Mouse (Mus musculus): ENCODE data around the gene Mcrip2. TPM values are rescaled to one million over a fixed set of nuclear protein-coding genes. Genes with fewer than 3 reads are reported as not detected.

The Mcrip2 gene
- polyA plus RNA-seq, 1 experiment from 2014 or later: 7.3 TPM

DNA sequence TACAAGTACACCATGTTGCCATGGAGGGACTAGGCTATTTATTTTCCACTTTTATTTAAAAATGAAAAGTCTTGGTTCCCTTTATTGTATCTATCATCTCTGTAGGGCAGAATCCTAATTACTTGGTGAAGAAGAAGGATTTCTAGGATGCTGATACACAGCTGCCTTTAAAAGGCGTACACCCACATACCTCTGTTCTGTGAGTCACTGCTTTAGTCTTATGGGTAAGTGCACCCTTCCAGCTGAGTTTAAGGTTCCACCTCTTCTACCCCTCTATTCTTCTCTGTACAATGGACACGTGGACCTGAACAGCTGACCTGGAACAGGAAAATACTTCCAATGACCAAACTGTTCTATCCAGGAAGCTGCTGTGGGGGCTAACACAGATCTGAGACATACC is 39.1 kb upstream of the Mcrip2 start:
- Histone ChIP-seq H3K4me1 (ENCODE audit: control insufficient read depth, insufficient read depth, low read length) (no peaks in the 10 kb centered on the region), H3K9ac (replicated peaks; ENCODE audit: low read length) (no peak overlapping the region), H3K36me3 (replicated peaks; ENCODE audit: control insufficient read depth, insufficient read depth, low read depth, low read length) (no peaks in the 10 kb centered on the region), H3K4me2 (ENCODE audit: low read depth, low read length) (no peak overlapping the region), H3K27me3 (ENCODE audit: control insufficient read depth, insufficient read depth, low read length) (no peaks in the 10 kb centered on the region), H3K4me3 (ENCODE audit: low read depth, low read length) (no peak overlapping the region), H3K27ac (replicated peaks; ENCODE audit: low read depth, low read length) (no peak overlapping the region), H3K9me3 (replicated peaks; ENCODE audit: control insufficient read depth, low read length) (no peaks in the 10 kb centered on the region)
- ATAC-seq (replicated peaks; ENCODE audit: insufficient number of reproducible peaks, low FRiP score, low TSS enrichment, low read depth) (no peak), DNase-seq (ENCODE audit: low spot score) (no peak)
- 83% methylated on average over 2 of the region's 2 CpGs for WGBS

DNA sequence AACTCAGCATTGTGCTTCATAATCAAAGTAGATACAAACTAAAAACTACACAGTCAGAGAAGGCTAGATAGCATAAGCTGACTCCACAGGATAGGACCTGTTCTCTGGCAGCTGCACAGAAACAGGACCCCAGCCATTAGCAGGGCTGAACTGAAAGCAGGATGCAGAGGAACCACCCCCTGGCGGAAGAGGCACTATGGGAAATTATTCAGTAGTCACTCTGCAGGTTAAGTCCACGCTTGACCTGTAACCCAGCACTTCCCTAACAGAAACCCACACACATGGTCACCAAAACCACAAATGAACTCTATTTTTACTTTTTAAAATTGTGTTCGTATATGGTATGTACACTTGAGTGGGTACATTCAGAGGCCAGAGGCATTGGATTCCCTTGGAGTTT is 34.5 kb upstream of the Mcrip2 start:
- no peak overlapping the region for H3K27ac ChIP-seq (replicated peaks; ENCODE audit: low read depth, low read length)
- DNase-seq (ENCODE audit: low spot score) (no peak), ATAC-seq (replicated peaks; ENCODE audit: insufficient number of reproducible peaks, low FRiP score, low TSS enrichment, low read depth) (no peak)
- no peak overlapping the region for H3K4me2 ChIP-seq (ENCODE audit: low read depth, low read length)
- H3K9me3 ChIP-seq (replicated peaks; ENCODE audit: control insufficient read depth, low read length): no peaks in the 10 kb centered on the region
- H3K27me3 ChIP-seq (ENCODE audit: control insufficient read depth, insufficient read depth, low read length): no peaks in the 10 kb centered on the region
- H3K9ac ChIP-seq (replicated peaks; ENCODE audit: low read length): no peak overlapping the region
- H3K4me3 ChIP-seq (ENCODE audit: low read depth, low read length): no peak overlapping the region
- H3K4me1 ChIP-seq (ENCODE audit: control insufficient read depth, insufficient read depth, low read length): no peaks in the 10 kb centered on the region
- WGBS: 80% methylated on average over 3 of the region's 3 CpGs
- no peaks in the 10 kb centered on the region; the same call in 1 of the 2 replicates for H3K36me3 ChIP-seq (replicated peaks; ENCODE audit: control insufficient read depth, insufficient read depth, low read depth, low read length)

DNA sequence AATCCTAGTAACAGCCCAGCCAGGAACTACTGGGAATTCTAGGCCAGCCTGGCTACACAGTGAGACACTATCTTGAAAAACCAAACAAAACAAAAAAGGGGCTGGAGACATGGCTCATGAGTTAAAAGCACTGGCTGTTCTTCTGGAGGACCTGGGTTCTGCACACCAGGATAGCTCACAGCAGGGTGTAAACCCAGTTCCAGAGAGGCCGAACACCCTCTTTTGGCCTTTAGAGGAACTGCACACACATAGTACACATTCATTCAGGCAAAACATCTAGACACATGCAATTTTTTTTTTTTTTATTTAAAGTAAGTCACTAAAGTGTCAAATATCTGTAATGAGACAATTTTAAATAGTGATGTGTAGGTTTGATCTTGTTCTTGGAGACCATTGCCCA is 31.6 kb upstream of the Mcrip2 start:
- Histone ChIP-seq H3K27me3 (ENCODE audit: control insufficient read depth, insufficient read depth, low read length) (no peaks in the 10 kb centered on the region), H3K4me3 (ENCODE audit: low read depth, low read length) (no peak overlapping the region), H3K9ac (replicated peaks; ENCODE audit: low read length) (no peak overlapping the region), H3K27ac (replicated peaks; ENCODE audit: low read depth, low read length) (no peak overlapping the region), H3K4me2 (ENCODE audit: low read depth, low read length) (no peak overlapping the region), H3K9me3 (replicated peaks; ENCODE audit: control insufficient read depth, low read length) (no peaks in the 10 kb centered on the region), H3K4me1 (ENCODE audit: control insufficient read depth, insufficient read depth, low read length) (no peaks in the 10 kb centered on the region), H3K36me3 (replicated peaks; ENCODE audit: control insufficient read depth, insufficient read depth, low read depth, low read length) (no peaks in the 10 kb centered on the region; the same call in 1 of the 2 replicates)
- WGBS: 90% methylated on average over 1 of the region's 1 CpGs
- no peak for ATAC-seq (replicated peaks; ENCODE audit: insufficient number of reproducible peaks, low FRiP score, low TSS enrichment, low read depth)
- no peak for DNase-seq (ENCODE audit: low spot score)

GRCm38 (mm10) chr17:25895891-25896290 is 27.3 kb upstream of the Mcrip2 start:
- Histone ChIP-seq H3K27me3 (ENCODE audit: control insufficient read depth, insufficient read depth, low read length) (no peaks in the 10 kb centered on the region), H3K4me2 (ENCODE audit: low read depth, low read length) (no peak overlapping the region), H3K36me3 (replicated peaks; ENCODE audit: control insufficient read depth, insufficient read depth, low read depth, low read length) (no peaks in the 10 kb centered on the region; the same call in 1 of the 2 replicates), H3K4me3 (ENCODE audit: low read depth, low read length) (no peak overlapping the region), H3K4me1 (ENCODE audit: control insufficient read depth, insufficient read depth, low read length) (no peaks in the 10 kb centered on the region), H3K9ac (replicated peaks; ENCODE audit: low read length) (no peak overlapping the region), H3K9me3 (replicated peaks; ENCODE audit: control insufficient read depth, low read length) (no peaks in the 10 kb centered on the region), H3K27ac (replicated peaks; ENCODE audit: low read depth, low read length) (no peak overlapping the region)
- ATAC-seq (replicated peaks; ENCODE audit: insufficient number of reproducible peaks, low FRiP score, low TSS enrichment, low read depth): no peak
- WGBS: 54% methylated on average over 12 of the region's 12 CpGs
- DNase-seq (ENCODE audit: low spot score): no peak

DNA sequence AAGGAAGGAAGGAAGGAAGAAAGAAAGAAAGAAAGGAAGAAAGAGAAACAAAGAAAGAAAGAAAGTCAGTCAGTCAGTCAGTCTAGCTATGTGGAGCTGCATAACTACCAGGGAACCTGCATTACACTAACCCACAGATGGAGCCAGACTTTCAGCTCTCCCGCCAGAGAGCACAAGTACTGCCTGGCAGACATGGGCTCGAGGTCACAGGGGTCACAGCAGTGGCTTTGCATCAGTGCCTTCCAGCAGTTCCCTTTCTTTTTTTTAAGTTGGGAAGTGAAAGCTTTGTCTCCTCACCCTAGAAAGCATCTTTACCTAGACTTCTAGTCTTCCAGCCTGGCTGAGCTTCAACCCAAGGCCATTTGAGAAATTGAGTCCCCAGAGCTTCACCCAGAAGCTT is 26.9 kb upstream of the Mcrip2 start:
- ATAC-seq (replicated peaks; ENCODE audit: insufficient number of reproducible peaks, low FRiP score, low TSS enrichment, low read depth) (no peak), DNase-seq (ENCODE audit: low spot score) (no peak)
- Histone ChIP-seq H3K27me3 (ENCODE audit: control insufficient read depth, insufficient read depth, low read length) (no peaks in the 10 kb centered on the region), H3K4me1 (ENCODE audit: control insufficient read depth, insufficient read depth, low read length) (no peaks in the 10 kb centered on the region), H3K27ac (replicated peaks; ENCODE audit: low read depth, low read length) (no peak overlapping the region), H3K36me3 (replicated peaks; ENCODE audit: control insufficient read depth, insufficient read depth, low read depth, low read length) (no peaks in the 10 kb centered on the region), H3K9ac (replicated peaks; ENCODE audit: low read length) (no peak overlapping the region), H3K4me3 (ENCODE audit: low read depth, low read length) (no peak overlapping the region), H3K4me2 (ENCODE audit: low read depth, low read length) (no peak overlapping the region), H3K9me3 (replicated peaks; ENCODE audit: control insufficient read depth, low read length) (no peaks in the 10 kb centered on the region)
- 27% methylated on average over 2 of the region's 2 CpGs for WGBS

GRCm38 (mm10) chr17:25893975-25894617 is 25.5 kb upstream of the Mcrip2 start:
- no peak overlapping the region for H3K4me3 ChIP-seq (ENCODE audit: low read depth, low read length)
- H3K9ac ChIP-seq (replicated peaks; ENCODE audit: low read length): no peak overlapping the region
- WGBS: 23% methylated on average over 2 of the region's 2 CpGs
- DNase-seq (ENCODE audit: low spot score): peak; percentile 79
- no peaks in the 10 kb centered on the region for H3K9me3 ChIP-seq (replicated peaks; ENCODE audit: control insufficient read depth, low read length)
- H3K4me2 ChIP-seq (ENCODE audit: low read depth, low read length): no peak overlapping the region
- no peaks in the 10 kb centered on the region for H3K4me1 ChIP-seq (ENCODE audit: control insufficient read depth, insufficient read depth, low read length)
- no peaks in the 10 kb centered on the region; the same call in 1 of the 2 replicates for H3K36me3 ChIP-seq (replicated peaks; ENCODE audit: control insufficient read depth, insufficient read depth, low read depth, low read length)
- no peak overlapping the region for H3K27ac ChIP-seq (replicated peaks; ENCODE audit: low read depth, low read length)
- peak; percentile 73; the same call in 1 of the 2 replicates for ATAC-seq (replicated peaks; ENCODE audit: insufficient number of reproducible peaks, low FRiP score, low TSS enrichment, low read depth)
- no peaks in the 10 kb centered on the region for H3K27me3 ChIP-seq (ENCODE audit: control insufficient read depth, insufficient read depth, low read length)

GRCm38 (mm10) chr17:25888837-25889236 is 20.3 kb upstream of the Mcrip2 start:
- H3K4me1 ChIP-seq (ENCODE audit: control insufficient read depth, insufficient read depth, low read length): no peaks in the 10 kb centered on the region
- no peaks in the 10 kb centered on the region for H3K27me3 ChIP-seq (ENCODE audit: control insufficient read depth, insufficient read depth, low read length)
- H3K9me3 ChIP-seq (replicated peaks; ENCODE audit: control insufficient read depth, low read length): no peaks in the 10 kb centered on the region
- WGBS: 87% methylated on average over 3 of the region's 3 CpGs
- ATAC-seq (replicated peaks; ENCODE audit: insufficient number of reproducible peaks, low FRiP score, low TSS enrichment, low read depth): no peak
- H3K4me2 ChIP-seq (ENCODE audit: low read depth, low read length): no peak overlapping the region
- H3K4me3 ChIP-seq (ENCODE audit: low read depth, low read length): no peak overlapping the region
- no peak overlapping the region for H3K9ac ChIP-seq (replicated peaks; ENCODE audit: low read length)
- H3K27ac ChIP-seq (replicated peaks; ENCODE audit: low read depth, low read length): no peak overlapping the region
- DNase-seq (ENCODE audit: low spot score): no peak
- no peaks in the 10 kb centered on the region; the same call in none of the 2 replicates for H3K36me3 ChIP-seq (replicated peaks; ENCODE audit: control insufficient read depth, insufficient read depth, low read depth, low read length)

DNA sequence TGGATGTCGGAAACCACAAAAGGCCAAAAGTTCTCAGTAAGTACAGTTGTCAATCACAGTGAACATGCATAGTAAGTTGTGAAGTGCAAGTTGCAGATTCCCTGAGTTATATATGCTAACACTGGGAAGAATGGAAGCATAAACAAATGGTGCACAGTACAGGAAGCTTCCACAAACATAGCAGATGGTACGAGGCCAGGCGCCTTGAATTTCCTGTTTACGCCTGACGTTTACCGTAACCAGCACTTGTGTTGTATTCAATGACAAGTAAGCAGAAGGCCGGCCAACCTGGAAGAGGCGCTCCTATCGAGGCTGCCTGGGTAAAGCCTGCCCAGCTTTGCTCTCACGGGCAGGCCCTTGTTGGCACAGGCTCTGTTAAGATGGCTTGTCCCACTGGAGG is 18.9 kb upstream of the Mcrip2 start:
- Histone ChIP-seq H3K27ac (replicated peaks; ENCODE audit: low read depth, low read length) (no peak overlapping the region), H3K9ac (replicated peaks; ENCODE audit: low read length) (no peak overlapping the region), H3K4me3 (ENCODE audit: low read depth, low read length) (no peak overlapping the region), H3K9me3 (replicated peaks; ENCODE audit: control insufficient read depth, low read length) (no peaks in the 10 kb centered on the region), H3K4me2 (ENCODE audit: low read depth, low read length) (no peak overlapping the region), H3K36me3 (replicated peaks; ENCODE audit: control insufficient read depth, insufficient read depth, low read depth, low read length) (no peaks in the 10 kb centered on the region; the same call in none of the 2 replicates), H3K27me3 (ENCODE audit: control insufficient read depth, insufficient read depth, low read length) (no peaks in the 10 kb centered on the region), H3K4me1 (ENCODE audit: control insufficient read depth, insufficient read depth, low read length) (peaks cover under 1% of the 10 kb centered on the region; the same call in 1 of the 2 replicates)
- WGBS: 88% methylated on average over 10 of the region's 10 CpGs
- no peak for ATAC-seq (replicated peaks; ENCODE audit: insufficient number of reproducible peaks, low FRiP score, low TSS enrichment, low read depth)
- DNase-seq (ENCODE audit: low spot score): no peak
